Mouse (Mus musculus): ENCODE measurements around the gene Pdgfb.

The Pdgfb gene

DNA sequence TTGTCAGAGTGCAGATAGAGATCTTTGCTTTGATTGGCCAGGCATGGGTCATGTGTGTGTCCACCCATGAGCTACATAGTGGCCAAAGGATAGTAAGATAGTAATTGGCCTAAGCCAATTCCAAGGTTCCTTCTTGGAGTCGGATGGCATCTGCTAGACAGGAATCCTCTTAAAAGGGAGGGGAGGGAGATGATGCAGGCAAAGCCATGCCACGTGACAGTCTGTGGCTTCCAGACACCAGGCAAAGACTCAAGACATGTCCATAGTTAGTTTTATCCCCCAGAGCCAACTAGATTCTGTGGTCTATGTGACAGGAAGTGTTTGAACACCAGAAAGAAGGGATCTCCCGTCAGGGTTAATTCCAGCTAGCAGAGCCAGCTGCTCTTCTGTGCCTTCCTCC is 56.4 kb downstream of the Pdgfb start:
- no peak for DNase-seq (ENCODE audit: low spot score)

DNA sequence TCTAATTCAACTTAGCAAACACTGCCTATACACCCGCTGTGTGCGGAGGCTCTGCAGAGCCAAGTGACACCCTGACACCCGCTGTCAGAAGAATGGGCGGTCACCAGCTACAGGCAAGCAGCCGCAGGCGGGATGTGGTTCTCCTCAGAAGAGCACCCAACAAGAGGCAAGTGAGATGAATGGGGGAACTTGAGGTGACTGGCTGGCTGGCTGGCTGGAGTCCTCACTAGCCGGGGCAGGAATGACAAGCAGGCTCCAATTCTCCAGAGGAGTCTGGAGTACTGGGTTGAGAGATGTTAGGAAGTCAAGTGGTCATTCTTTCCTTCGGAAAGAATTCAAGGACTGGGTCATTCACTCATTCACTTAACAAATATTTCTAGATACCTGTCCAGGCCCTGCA is 58.2 kb downstream of the Pdgfb start:
- DNase-seq (ENCODE audit: low spot score) = no peak

DNA sequence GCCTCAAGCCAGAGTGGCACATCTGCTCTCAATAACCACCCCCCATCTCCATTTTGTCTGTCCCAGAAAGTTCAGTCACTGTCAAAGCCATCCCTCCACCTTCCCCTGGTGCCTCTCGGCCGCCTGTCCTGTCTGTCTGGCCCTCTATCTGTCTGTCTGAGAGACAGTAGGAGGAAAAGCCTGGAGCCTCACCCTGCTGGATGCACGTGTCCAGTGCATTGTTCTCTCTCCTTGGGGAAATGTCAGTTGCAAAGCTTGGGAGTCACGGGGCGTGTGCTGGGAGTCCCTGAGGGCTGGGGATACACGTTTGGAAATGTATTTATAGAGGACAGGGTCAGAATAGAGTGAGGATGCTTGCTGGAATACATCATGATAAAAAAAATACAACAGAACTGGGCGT is 61.3 kb downstream of the Pdgfb start:
- no peak for DNase-seq (ENCODE audit: low spot score)

DNA sequence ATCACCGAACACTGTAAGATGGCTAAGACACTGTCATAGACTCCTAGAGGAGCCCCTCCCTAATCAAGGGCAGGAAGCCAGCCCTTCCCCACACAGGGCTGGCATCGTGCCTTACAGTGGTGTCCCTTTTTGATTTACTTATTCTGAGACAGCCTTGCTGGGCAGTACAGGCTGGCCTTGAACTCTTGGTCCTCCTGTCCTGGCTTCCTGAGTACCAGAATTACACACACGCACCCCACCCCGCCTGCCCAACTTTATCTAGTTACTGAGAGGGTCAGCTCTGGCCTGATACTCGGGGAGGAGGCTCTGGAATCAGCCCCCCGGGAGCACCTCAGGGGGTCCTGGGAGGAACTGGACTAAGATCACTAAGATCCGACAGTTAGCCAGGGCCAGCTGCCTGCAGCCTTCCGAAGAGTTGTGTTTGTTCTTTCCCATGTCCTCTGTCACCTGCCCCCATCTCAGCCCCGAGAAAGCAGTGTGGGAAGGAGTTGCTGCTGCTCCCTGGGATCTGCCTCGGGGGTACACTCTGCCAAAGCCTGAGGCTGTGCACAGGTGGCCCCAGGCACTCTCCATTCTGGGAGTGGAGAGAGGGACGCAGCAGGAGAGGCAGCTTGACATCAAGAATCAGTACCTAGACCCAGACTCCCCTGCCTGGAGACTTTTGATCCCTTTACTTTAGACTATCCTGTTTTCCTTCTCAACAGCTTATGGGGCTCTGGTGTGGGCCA is 62.1 kb downstream of the Pdgfb start:
- no peak for DNase-seq (ENCODE audit: low spot score)

DNA sequence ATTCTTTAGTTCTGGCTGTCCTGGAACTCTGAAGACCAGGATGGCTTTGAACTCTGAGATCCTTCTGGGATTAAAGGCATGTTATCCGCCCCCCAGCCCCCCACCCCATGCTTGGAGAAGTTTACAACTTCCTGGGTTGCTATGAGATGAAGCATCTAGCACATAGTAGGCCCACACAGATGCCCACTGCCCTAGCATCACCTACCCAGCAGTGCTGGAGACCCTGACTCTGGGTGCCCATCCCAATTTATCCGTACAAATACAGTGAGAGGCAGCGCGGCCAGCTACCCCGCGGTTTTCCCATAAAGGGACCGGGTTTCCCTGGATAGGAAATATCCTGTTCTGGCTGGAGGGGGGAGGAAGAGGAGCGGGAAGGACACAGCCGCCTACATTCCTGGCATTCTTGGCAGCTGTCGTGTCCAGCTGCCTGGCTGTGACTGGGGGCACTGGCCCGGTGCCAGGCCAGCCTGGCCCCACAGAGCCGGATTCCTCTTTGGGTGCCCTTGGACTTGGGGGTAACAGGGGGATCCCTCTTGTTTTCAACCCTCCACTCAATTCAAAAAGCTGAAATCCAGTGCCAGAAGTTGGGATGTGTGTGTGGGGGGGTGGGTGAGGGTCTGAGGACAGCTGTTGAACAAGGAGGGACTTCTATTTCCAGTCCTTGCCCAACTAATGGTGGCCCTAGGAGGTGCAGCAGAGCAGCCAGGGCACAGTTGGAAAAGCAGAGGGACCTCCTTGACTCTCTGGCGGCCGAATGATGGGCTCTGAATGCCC is 62.9 kb downstream of the Pdgfb start:
- no peak for DNase-seq (ENCODE audit: low spot score)

DNA sequence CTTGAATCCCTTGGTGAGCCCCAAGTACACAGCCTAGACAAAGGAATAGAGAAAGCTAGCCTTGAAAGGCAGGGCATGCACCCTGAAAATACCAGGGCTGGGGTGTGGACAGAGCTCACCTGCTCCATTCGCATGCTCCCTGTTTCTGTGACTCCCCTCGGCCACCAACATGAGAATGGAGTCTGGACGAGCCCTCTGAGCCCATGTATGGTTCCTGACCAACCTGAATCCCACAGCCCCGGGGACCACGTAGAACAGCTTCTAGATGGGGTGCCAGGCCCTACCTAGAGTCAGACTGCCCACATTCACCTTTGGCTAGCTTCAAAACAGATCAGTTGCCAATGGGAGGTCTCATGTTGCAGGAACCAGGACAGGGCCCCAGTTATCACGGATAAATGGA is 63.6 kb downstream of the Pdgfb start:
- DNase-seq (ENCODE audit: low spot score) = no peak

DNA sequence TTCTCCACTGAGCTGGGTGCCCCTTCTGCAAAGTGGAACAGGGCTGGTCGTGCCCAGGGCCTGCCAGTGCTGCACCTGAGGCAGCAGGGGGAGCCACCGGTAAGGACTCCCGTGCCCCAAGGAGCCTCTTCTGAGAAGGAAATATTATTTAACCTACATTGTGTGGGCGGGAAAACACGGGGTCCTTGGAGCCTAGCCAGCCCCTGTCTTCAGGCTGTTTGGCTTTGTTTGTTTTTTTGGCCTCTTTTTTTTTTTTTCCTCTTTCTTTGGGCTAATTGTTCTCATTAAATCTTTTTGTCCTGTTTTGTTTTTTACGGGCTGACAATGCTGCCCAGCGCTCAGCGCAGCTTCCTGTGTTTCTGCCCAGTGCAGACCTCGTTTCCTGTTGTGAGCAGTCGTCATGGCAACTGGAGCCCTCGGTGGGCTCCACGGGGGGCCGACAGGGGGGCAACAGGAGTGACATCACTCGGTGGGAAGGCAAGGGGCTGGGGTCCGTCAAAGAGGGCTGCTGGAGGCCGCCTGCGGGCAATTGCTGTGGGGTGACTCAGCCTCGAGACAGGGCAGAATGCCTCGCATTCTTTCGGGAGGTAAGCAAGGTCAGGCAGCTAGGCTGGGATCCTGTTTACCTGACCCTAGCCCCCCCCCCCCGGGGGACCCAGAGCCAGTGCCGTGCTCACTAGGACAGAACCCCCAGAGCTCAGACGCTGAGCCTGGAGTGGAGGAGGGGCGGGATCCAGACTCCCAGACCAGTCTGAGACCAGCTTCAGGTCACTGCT is 64.3 kb downstream of the Pdgfb start:
- no peak for DNase-seq (ENCODE audit: low spot score)

DNA sequence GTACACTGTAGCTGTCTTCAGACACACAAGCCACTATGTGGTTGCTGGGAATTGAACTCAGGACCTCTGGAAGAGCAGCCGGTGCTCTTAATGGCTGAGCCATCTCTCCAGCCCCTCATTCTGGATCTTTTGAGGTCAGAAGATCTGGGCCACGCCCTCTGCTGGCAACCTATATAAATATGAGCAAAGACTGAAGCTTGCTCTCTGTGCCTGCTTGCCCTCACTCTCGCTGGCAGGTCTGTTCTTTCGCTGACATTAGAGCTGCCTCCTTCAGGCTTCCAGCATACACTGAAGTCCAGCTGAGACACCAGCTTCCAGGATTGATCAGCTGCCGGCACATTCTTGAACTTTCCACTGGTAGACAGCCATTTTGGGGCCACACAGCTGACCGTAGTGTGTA is 67.1 kb downstream of the Pdgfb start:
- DNase-seq (ENCODE audit: low spot score) = no peak

DNA sequence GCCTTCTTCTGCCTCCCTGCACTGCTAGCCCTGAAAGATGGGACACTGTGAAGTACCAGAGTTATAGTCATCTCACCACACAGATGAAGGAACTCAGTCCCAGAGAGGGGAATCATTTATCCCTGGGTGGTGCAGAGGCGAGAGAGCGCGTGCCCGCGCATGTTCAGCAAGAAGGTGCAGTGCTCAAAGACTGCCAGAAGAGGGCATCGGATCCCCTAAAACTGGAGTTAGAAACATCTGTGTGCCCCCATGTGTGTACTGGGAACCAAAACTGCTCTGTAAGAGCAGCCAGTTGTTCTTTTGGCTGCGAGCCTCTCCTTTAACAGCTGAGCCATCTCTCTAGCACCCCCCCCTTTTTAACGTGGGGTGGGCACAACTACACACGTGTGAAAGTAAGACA is 68.0 kb downstream of the Pdgfb start:
- no peak for DNase-seq (ENCODE audit: low spot score)

DNA sequence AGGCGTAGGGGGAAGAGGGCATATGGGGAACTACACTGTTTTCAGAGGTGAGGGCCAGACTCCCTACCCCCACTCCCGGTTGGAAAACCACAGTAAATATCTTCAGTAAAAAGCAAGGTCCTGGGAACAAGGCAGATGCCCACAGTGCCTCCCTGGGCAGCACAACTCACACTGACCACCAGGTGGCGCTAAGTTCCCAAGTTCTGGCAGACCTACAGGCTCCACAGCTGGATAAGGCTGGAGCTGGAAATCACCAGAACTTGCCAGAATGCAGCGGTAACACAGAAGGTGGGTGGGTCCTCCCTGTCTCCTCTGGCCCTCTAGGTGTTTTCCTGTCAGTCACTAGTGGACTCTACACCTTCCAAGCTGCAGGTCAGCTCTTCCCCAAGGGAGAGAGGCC is 68.8 kb downstream of the Pdgfb start:
- DNase-seq (ENCODE audit: low spot score) = peak; percentile 90

All from layer of hippocampus, adult 11-12 months (tissue).